Mouse (Mus musculus) CH12.LX (cell line): ENCODE results near the gene Slc16a2.

ENCODE experiments used
- NELFE ChIP-seq: IDR thresholded peaks from 2 replicates; pipeline ENCODE4 v1.6.1; 2011; ENCODE audit warnings: low read depth, low read length, improper control_type of control experiment
- TBP ChIP-seq: conservative IDR thresholded peaks from 2 replicates; pipeline ENCODE4 v1.6.1; 2011; ENCODE audit warnings: low read depth, low read length, improper control_type of control experiment

DNA sequence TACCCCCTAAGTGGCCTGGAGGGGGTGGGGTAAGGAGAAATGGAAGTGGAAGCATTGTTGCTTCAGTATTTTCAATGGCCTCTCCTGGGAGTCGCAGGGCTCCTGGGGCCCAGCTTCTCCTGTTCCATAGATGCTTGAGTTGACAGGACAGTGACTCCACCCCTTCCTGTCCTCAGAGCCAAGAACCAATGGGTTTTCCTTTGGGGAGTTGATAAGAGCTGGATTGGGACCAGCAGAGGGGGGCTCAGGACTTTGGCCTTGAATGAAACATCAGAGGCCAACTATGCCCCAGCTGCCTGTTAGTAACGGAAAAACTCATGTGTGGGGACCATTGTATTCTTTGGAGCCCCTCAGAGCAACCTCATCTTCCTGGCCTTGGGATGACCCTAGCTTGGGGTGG lies 124.0 kb downstream of the Slc16a2 start:
- TF ChIP-seq TBP (no peak), NELFE (no peak)
